Mouse (Mus musculus): ENCODE data around the gene Thumpd1. TPM values are rescaled to one million over a fixed set of nuclear protein-coding genes. Genes with fewer than 3 reads are reported as not detected.

Thumpd1 gene
- total RNA-seq, 1 experiment from 2014 or later = 35.9 TPM

- peak; percentile 21 for DNase-seq
Measured at GRCm38 (mm10) chr7:119670925-119671324, 49.7 kb downstream of the Thumpd1 start.

- no peak for DNase-seq
Measured at GRCm38 (mm10) chr7:119670395-119670794, 50.2 kb downstream of the Thumpd1 start.

- DNase-seq = no peak
Measured at GRCm38 (mm10) chr7:119667893-119668292, 52.7 kb downstream of the Thumpd1 start.

Other genes starting within 250 kb of the Thumpd1 start
- not detected in 2 replicates for gene Umod, start 241.5 kb downstream of the Thumpd1 start, total RNA-seq (2021)
- gene Acsm5, start 201.3 kb downstream of the Thumpd1 start, total RNA-seq (2021) = 3.0 and 3.3 TPM in 2 replicates
- not detected in 2 replicates for gene Pdilt, start 197.3 kb downstream of the Thumpd1 start, total RNA-seq (2021)
- not detected in 2 replicates for gene Acsm2, start 166.5 kb downstream of the Thumpd1 start, total RNA-seq (2021)
- 3.5 TPM in 1 of 2 replicates, not detected in the other for gene Acsm1, start 113.8 kb downstream of the Thumpd1 start, total RNA-seq (2021)
- gene Acsm4, start 30.8 kb downstream of the Thumpd1 start, total RNA-seq (2021) = not detected in 2 replicates
- 38.2 and 46.5 TPM in 2 replicates for gene Acsm3, start 40.1 kb upstream of the Thumpd1 start, total RNA-seq (2021)
- gene Rexo5, start 73.2 kb upstream of the Thumpd1 start, total RNA-seq (2021) = 8.6 and 9.4 TPM in 2 replicates
- 7.3 and 7.8 TPM in 2 replicates for gene Eri2, start 73.3 kb upstream of the Thumpd1 start, total RNA-seq (2021)
- gene Lyrm1, start 175.1 kb upstream of the Thumpd1 start, total RNA-seq (2021) = 7.7 and 11.4 TPM in 2 replicates
- 27.5 and 28.3 TPM in 2 replicates for gene Dcun1d3, start 175.5 kb upstream of the Thumpd1 start, total RNA-seq (2021)